Mouse (Mus musculus) limb, embryonic 12.5 days (tissue): ENCODE measurements around the gene Apold1. TPM values are rescaled to one million over a fixed set of nuclear protein-coding genes. Genes with fewer than 3 reads are reported as not detected.

Source experiments
- ATAC-seq: fragments of 200-750 bp; cut with Nextera tagmentation; 2 replicates; pipeline ENCODE4 v1.8.0; 2017; ENCODE audit warnings: low read depth, moderate TSS enrichment; ENCODE audit not compliant: insufficient number of reproducible peaks, insufficient read depth, low FRiP score, low TSS enrichment
- H3K27ac ChIP-seq: fragments of 300-500 bp; sonication (generic); 2 replicates; pipeline ENCODE4 v1.5.1; 2016; ENCODE audit warnings: mild to moderate bottlenecking, moderate library complexity
- H3K27me3 ChIP-seq: fragments of 300-500 bp; sonication (generic); 2 replicates; pipeline ENCODE4 v1.6.1; 2016; ENCODE audit warnings: mild to moderate bottlenecking, moderate library complexity
- H3K36me3 ChIP-seq: fragments of 300-500 bp; sonication (generic); 2 replicates; pipeline ENCODE4 v1.6.1; 2016; ENCODE audit warnings: mild to moderate bottlenecking, moderate library complexity
- H3K4me1 ChIP-seq: fragments of 300-500 bp; sonication (generic); replicated peaks from 2 replicates; pipeline ENCODE4 v1.6.1; 2016
- H3K4me2 ChIP-seq: fragments of 300-500 bp; sonication (generic); 2 replicates; pipeline ENCODE4 v1.6.1; 2016; ENCODE audit warnings: mild to moderate bottlenecking, moderate library complexity
- H3K4me3 ChIP-seq: fragments of 300-500 bp; sonication (generic); replicated peaks from 2 replicates; pipeline ENCODE4 v1.5.1; 2016; ENCODE audit warnings: mild to moderate bottlenecking
- H3K9ac ChIP-seq: fragments of 300-500 bp; sonication (generic); replicated peaks from 2 replicates; pipeline ENCODE4 v1.6.1; 2016; ENCODE audit warnings: mild to moderate bottlenecking, moderate library complexity
- H3K9me3 ChIP-seq: fragments of 300-500 bp; sonication (generic); 2 replicates; pipeline ENCODE4 v1.6.1; 2016; ENCODE audit warnings: mild to moderate bottlenecking, moderate library complexity
- WGBS: fragments of 180-500 bp; shearing (Covaris S2); methylation state at CpG from one replicate; pipeline ENCODE4 v1.1.7; 2016; 5-methylcytosine and 5-hydroxymethylcytosine counted together
- polyA plus RNA-seq: library from polyadenylated mRNA; unstranded; fragments of >200 nt; fragmentation: Nextera tagmentation; extraction: Ambion mirVana; gene quantifications from 2 replicates; pipeline ENCODE4 v1.2.1, GENCODE M21; 2016

Gene Apold1
- polyA plus RNA-seq, 1 experiment from 2014 or later, result 5.2 TPM

DNA sequence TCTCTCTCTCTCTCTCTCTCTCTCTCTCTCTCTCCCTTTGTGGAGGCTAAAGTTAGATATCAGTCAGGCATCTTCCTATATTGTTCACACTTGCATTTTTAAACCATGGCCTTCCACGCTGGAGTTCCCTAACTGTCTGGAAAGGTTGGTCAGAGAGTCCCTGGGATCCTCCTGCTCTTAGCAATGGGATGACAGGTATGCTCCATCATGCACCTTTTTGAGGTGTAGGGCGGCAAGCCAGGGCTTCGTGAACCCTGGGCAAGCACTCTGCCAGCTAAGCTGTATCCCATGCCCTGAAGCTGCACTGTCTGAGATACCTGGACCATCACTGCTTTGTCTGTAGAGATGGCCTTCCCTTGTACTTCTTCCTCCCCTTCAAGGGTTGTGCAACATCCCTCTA is 32.3 kb upstream of the Apold1 start:
- 89% methylated on average over 3 of the region's 3 CpGs for WGBS
- no peak overlapping the region for H3K27ac ChIP-seq
- no peak for ATAC-seq

DNA sequence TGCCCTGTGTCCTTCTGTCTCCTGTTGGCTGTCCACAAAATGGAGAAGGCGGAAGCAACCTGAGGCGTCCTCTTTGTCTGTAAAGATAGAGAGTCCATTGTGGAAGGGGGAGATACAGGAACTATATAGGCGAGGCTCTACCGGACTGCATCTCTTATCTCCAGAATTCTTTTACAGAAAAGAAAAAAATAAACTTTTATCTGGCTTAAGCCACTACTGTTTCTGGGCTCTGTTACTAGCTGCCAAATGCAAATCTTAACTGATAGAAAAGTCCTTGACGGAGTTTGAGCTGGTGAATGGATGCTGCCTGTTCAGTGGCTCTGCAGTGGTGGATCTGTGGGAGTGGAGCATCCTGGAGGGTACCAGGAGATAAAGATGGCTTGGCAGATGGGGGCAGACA is 30.2 kb upstream of the Apold1 start:
- Histone ChIP-seq H3K4me3 (no peak overlapping the region), H3K4me2 (no peak overlapping the region), H3K9ac (no peak overlapping the region), H3K36me3 (peaks cover 18% of the 10 kb centered on the region), H3K4me1 (no peaks in the 10 kb centered on the region), H3K9me3 (no peaks in the 10 kb centered on the region), H3K27ac (no peak overlapping the region), H3K27me3 (no peaks in the 10 kb centered on the region)
- ATAC-seq, result no peak
- 89% methylated on average over 5 of the region's 5 CpGs for WGBS

More for the DNA sequence above, 32.3 kb upstream of the Apold1 start:
- no peaks in the 10 kb centered on the region for H3K9me3 ChIP-seq
- no peaks in the 10 kb centered on the region for H3K4me1 ChIP-seq
- H3K4me3 ChIP-seq, result no peak overlapping the region
- no peak overlapping the region for H3K4me2 ChIP-seq
- no peaks in the 10 kb centered on the region for H3K27me3 ChIP-seq
- H3K36me3 ChIP-seq, result peaks cover 22% of the 10 kb centered on the region
- H3K9ac ChIP-seq, result no peak overlapping the region

DNA sequence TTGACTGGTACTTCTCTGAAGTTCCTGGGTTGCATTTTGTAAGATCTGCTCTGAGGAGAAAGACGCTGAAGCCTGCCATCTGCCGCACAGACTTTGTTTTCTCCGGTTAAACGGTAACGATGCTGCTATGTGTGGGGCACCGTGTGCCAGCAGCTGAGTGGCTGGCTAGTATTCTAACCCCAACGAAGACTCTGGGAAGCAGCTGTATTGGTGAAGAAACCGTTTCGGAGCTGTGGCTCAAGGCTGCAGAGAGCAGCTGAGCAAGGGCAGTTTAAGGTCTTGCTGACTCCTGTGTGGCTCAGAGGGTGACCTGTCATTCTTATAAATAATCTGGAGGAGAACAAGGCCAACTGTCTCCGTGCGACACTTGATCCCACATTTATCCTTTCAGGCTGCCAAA is 27.5 kb upstream of the Apold1 start:
- Histone ChIP-seq H3K27me3 (no peaks in the 10 kb centered on the region), H3K4me2 (no peak overlapping the region), H3K4me1 (no peaks in the 10 kb centered on the region), H3K27ac (no peak overlapping the region), H3K4me3 (no peak overlapping the region), H3K9me3 (no peaks in the 10 kb centered on the region), H3K9ac (no peak overlapping the region), H3K36me3 (peaks cover 18% of the 10 kb centered on the region)
- WGBS, result 66% methylated on average over 11 of the region's 11 CpGs
- ATAC-seq, result no peak

DNA sequence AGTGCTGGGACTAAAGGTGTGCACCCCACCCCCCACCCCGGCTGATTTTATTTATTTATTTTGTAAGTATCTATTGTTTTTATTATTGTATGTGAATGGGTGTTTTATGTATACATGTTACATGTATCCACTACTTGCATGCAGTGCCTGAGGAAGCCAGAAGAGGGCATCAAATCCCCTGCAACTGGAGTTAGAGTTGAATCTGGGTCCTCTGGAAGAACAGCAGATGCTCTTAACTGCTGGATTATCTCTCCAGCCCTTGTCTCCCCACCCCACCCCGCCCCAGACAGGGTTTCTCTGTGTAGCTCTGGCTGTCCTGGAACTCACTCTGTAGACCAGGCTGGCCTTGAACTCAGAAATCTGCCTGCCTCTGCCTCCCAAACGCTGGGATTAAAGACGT is 25.1 kb upstream of the Apold1 start:
- no peak overlapping the region for H3K4me3 ChIP-seq
- ATAC-seq, result no peak
- no peaks in the 10 kb centered on the region for H3K4me1 ChIP-seq
- H3K9me3 ChIP-seq, result no peaks in the 10 kb centered on the region
- no peak overlapping the region for H3K9ac ChIP-seq
- H3K4me2 ChIP-seq, result no peak overlapping the region
- no peak overlapping the region for H3K27ac ChIP-seq
- H3K27me3 ChIP-seq, result no peaks in the 10 kb centered on the region
- WGBS, result 83% methylated on average over 4 of the region's 4 CpGs
- H3K36me3 ChIP-seq, result peaks cover 7% of the 10 kb centered on the region; the same call in 1 of the 2 replicates

DNA sequence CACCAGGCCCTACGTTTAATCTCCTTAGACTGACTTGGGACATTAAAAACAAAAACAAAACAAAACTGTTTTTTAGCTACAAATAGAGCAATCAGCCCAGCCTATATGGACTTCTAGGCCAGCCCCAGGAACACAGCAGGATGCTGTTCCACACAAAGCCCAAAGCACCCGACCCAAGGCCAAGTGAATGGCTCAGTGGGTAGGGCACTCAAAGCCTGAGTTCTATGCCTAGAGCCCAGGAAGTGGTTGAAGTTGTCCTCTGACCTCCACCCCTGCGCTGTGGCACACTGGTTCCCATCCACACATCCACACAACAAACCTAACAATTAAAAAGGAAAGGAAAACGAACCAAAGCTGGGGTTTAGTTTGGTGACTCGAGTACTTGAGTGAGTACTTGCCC is 20.2 kb upstream of the Apold1 start:
- H3K36me3 ChIP-seq, result no peaks in the 10 kb centered on the region
- H3K4me2 ChIP-seq, result no peak overlapping the region
- no peaks in the 10 kb centered on the region for H3K9me3 ChIP-seq
- no peaks in the 10 kb centered on the region for H3K27me3 ChIP-seq
- 65% methylated on average over 5 of the region's 5 CpGs for whole genome bisulfite sequencing
- no peak overlapping the region for H3K4me3 ChIP-seq
- ATAC-seq, result no peak
- no peak overlapping the region for H3K9ac ChIP-seq
- no peak overlapping the region for H3K27ac ChIP-seq
- no peaks in the 10 kb centered on the region for H3K4me1 ChIP-seq

DNA sequence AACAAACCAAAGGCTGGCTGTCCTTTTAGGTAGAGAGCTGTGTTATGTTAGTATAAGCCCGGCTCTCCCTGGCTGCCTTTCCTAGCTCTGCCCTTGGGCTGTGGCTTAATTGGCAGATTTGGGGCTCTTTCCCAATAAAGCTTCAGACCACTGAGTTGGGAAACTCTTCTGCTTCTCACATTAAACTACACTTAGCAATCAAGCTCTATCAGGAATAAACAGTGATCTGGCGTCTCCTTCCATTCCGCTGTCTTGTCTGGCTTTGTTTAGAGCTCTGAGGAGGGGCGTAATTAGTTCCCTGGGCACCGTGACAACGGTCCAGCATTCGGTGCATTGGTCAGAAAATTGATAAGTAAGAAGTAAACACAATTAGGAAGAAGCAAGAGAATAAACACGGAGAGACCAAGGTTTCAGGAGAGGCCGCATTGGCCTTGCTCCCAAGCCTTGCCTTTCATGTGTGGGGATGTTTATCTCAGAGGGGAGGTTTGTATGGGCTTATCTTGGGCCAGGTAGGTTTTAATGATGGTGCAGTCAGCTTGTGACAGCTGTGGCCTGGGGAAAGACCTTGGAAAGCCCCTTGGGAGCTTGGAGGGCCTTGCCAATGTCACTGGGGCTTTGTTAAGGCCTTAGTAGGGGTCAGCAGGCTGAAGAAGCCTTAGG is 19.5 kb upstream of the Apold1 start:
- H3K4me2 ChIP-seq, result no peak overlapping the region
- H3K4me1 ChIP-seq, result no peaks in the 10 kb centered on the region
- H3K9ac ChIP-seq, result no peak overlapping the region
- H3K9me3 ChIP-seq, result no peaks in the 10 kb centered on the region
- WGBS, result 37% methylated on average over 9 of the region's 9 CpGs
- H3K36me3 ChIP-seq, result no peaks in the 10 kb centered on the region
- H3K27ac ChIP-seq, result no peak overlapping the region
- ATAC-seq, result no peak
- no peak overlapping the region for H3K4me3 ChIP-seq
- H3K27me3 ChIP-seq, result no peaks in the 10 kb centered on the region

DNA sequence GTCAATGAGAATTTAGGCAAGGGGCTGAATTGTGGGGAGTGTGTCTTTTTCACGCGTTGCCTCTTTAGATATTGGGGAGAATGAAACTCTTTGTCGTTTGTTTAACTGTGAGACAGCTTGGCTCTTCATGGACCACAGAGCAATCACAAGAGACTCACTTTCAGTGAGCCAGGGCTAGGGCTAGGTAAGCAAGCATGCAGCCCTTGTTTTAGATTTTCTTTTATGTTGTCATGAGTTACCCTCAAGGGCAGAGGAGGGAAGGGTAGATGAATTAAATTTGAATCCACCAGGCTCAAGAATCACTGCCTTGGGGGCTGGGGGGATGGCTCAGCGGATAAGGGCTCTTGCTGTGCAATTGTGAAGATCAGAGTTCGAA is 19.0 kb upstream of the Apold1 start:
- no peak overlapping the region for H3K4me2 ChIP-seq
- no peak overlapping the region for H3K9ac ChIP-seq
- ATAC-seq, result no peak
- 88% methylated on average over 5 of the region's 5 CpGs for WGBS
- no peaks in the 10 kb centered on the region for H3K9me3 ChIP-seq
- no peaks in the 10 kb centered on the region for H3K27me3 ChIP-seq
- H3K36me3 ChIP-seq, result no peaks in the 10 kb centered on the region
- H3K4me1 ChIP-seq, result no peaks in the 10 kb centered on the region
- no peak overlapping the region for H3K27ac ChIP-seq
- no peak overlapping the region for H3K4me3 ChIP-seq

DNA sequence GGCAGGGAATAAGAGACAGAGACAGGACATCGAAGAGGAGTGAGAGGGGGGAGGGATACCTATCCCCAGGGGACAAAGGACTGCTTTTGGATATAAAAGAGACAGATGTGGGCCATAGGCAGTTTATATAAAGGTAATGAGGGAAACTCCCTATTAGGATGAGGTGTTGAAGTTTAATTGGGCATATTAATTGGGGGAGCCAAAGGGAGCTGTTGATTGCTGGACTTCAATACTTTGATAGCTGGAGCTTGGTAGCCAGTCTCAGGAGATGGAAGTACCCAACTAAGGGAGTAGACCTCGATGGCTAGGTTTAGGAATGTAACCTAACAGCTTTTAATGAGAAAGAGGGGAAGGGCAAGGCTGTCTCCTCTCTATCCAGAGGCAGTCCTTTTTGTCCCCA is 17.6 kb upstream of the Apold1 start:
- Histone ChIP-seq H3K9ac (no peak overlapping the region), H3K36me3 (no peaks in the 10 kb centered on the region), H3K9me3 (no peaks in the 10 kb centered on the region), H3K27ac (no peak overlapping the region), H3K4me2 (no peak overlapping the region), H3K27me3 (no peaks in the 10 kb centered on the region), H3K4me3 (no peak overlapping the region), H3K4me1 (no peaks in the 10 kb centered on the region)
- ATAC-seq, result no peak
- WGBS, result 69% methylated on average over 2 of the region's 2 CpGs

DNA sequence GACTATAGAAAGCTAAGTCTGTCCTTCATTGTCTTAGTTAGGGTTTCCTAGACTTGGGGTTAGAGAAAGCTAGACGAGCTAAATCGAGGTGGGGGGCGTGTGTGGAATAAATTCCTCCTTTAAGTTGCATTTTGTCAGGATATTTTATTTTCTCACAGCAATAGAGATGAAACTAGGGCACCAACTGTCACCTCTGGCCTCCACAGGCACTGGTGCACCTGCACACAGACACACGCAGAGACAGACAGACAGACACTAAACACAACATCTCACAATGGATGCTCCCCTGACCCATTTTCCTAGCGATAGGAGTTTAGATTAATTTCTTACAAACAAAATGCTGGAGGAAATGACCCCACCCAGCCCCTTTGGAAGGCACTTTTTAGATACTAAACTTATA is 14.8 kb upstream of the Apold1 start:
- Histone ChIP-seq H3K4me1 (no peaks in the 10 kb centered on the region), H3K4me2 (no peak overlapping the region), H3K27me3 (no peaks in the 10 kb centered on the region), H3K36me3 (no peaks in the 10 kb centered on the region), H3K27ac (no peak overlapping the region), H3K9me3 (no peaks in the 10 kb centered on the region), H3K9ac (no peak overlapping the region), H3K4me3 (no peak overlapping the region)
- 95% methylated on average over 5 of the region's 5 CpGs for WGBS
- no peak for ATAC-seq

DNA sequence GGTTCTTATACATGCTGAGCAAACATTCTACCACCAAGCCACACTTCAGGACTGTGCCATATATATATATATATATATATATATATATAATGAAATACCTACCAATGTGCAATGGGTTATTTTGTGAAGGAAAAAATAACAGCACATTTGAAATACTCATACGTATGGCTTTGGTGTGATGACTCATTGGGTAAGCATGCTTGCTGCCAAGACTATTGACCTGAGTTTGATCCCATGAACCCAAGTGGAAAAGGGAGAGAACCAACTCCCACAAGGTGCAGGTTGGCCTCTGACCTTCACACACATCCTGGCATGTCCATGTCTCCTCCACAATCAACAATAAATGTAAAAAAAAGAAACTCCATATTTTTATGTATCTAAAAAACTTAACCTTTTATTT is 13.2 kb upstream of the Apold1 start:
- 96% methylated on average over 1 of the region's 1 CpGs for WGBS
- no peak for ATAC-seq

DNA sequence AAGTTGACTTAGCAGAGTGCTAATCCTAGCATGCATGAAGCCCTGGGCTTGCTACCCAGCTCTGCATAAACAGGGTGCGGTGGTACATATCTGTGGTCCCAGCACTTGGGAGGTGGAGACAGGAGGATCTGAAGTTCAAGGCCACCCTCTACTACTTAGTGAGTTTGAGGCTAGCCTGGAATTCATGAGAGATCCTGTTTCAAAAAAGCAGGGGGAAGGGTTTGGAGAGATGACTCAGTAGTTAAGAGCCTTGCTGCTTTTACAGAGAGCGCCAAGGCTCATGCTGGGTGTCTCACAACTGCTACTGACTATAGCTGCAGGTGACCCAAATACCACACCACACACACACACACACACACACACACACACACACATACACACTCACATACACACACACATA is 12.0 kb upstream of the Apold1 start:
- WGBS, result 82% methylated on average over 2 of the region's 2 CpGs
- Histone ChIP-seq H3K9ac (no peak overlapping the region), H3K4me3 (no peak overlapping the region), H3K36me3 (no peaks in the 10 kb centered on the region), H3K9me3 (no peaks in the 10 kb centered on the region), H3K27ac (no peak overlapping the region), H3K4me1 (no peaks in the 10 kb centered on the region), H3K4me2 (no peak overlapping the region), H3K27me3 (no peaks in the 10 kb centered on the region)
- ATAC-seq, result no peak

More for the DNA sequence above, 13.2 kb upstream of the Apold1 start:
- Histone ChIP-seq H3K36me3 (no peaks in the 10 kb centered on the region), H3K4me1 (no peaks in the 10 kb centered on the region), H3K27me3 (no peaks in the 10 kb centered on the region), H3K4me2 (no peak overlapping the region), H3K27ac (no peak overlapping the region), H3K9ac (no peak overlapping the region), H3K9me3 (no peaks in the 10 kb centered on the region), H3K4me3 (no peak overlapping the region)

DNA sequence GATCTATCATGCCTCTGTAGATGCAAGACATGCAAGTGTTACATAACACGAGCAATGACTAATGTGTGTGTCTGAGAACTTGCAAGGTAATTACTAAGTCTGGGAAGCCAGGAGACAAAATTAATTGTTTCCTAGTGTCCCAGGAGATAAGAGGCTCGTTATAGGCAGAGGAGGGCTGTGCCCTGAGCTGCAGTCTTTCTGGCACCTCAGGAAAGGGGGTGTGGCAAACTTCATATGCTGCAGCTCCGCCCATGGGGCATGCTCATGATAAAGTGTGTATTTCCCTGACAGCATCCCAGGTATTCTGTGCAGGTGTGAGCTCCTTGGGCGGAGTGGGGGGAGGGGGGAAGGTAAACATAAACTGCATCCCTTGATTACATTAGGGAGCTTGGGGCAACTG is 9.4 kb upstream of the Apold1 start:
- no peak overlapping the region for H3K4me3 ChIP-seq
- 0 out of 2 replicates have a peak, but pooled peaks cover 6% of the 10 kb centered on the region for H3K4me1 ChIP-seq
- no peak overlapping the region for H3K4me2 ChIP-seq
- no peaks in the 10 kb centered on the region for H3K27me3 ChIP-seq
- H3K9ac ChIP-seq, result no peak overlapping the region
- WGBS, result 40% methylated on average over 4 of the region's 4 CpGs
- no peak for ATAC-seq
- no peaks in the 10 kb centered on the region for H3K36me3 ChIP-seq
- H3K27ac ChIP-seq, result no peak overlapping the region
- no peaks in the 10 kb centered on the region for H3K9me3 ChIP-seq
